Mouse (Mus musculus) thymus, adult 2 months (tissue): ENCODE measurements around the gene Ddhd1. TPM values are rescaled to one million over a fixed set of nuclear protein-coding genes. Genes with fewer than 3 reads are reported as not detected.
A peak's percentile ranks its signal among the peaks of the same experiment; 100 is the strongest.

Experiments used
- DNase-seq: peaks from one replicate; pipeline ENCODE4 v3.0.0; 2021
- H3K27ac ChIP-seq: fragments of 200-500 bp; 2 replicates; pipeline ENCODE4 v1.5.1; 2012; ENCODE audit warnings: low read length, control low read depth; ENCODE audit not compliant: control insufficient read depth, insufficient read depth
- H3K27me3 ChIP-seq: fragments of 200-500 bp; 2 replicates; pipeline ENCODE4 v1.6.1; 2012; ENCODE audit warnings: mild to moderate bottlenecking, low read length, moderate library complexity, mixed read lengths; ENCODE audit not compliant: control insufficient read depth, insufficient read depth
- H3K36me3 ChIP-seq: fragments of 200-500 bp; 2 replicates; pipeline ENCODE4 v1.6.1; 2012; ENCODE audit warnings: mild to moderate bottlenecking, low read length, moderate library complexity; ENCODE audit not compliant: control insufficient read depth, insufficient read depth
- H3K4me1 ChIP-seq: fragments of 200-500 bp; replicated peaks from 2 replicates; pipeline ENCODE4 v1.6.1; 2012; ENCODE audit warnings: low read length; ENCODE audit not compliant: control insufficient read depth, insufficient read depth
- H3K4me3 ChIP-seq: fragments of 200-500 bp; 2 replicates; pipeline ENCODE4 v1.5.1; 2012; ENCODE audit warnings: mild to moderate bottlenecking, low read length, control low read depth, moderate library complexity; ENCODE audit not compliant: control insufficient read depth, insufficient read depth
- CTCF ChIP-seq: fragments of 200-500 bp; IDR thresholded peaks from 2 replicates; pipeline ENCODE4 v1.5.1; 2012; ENCODE audit warnings: mild to moderate bottlenecking, control low read depth, low read length, moderate library complexity, borderline replicate concordance; ENCODE audit not compliant: control insufficient read depth, poor library complexity, insufficient read depth; ENCODE audit errors: extremely low read depth
- POLR2A ChIP-seq: fragments of 200-500 bp; IDR thresholded peaks from 2 replicates; pipeline ENCODE4 v1.6.1; 2012; ENCODE audit warnings: mild to moderate bottlenecking, low read length, control low read depth, moderate library complexity; ENCODE audit not compliant: control insufficient read depth, poor library complexity, insufficient read depth; ENCODE audit errors: extremely low read depth
- WGBS: fragments of 180-500 bp; shearing (Covaris S2); methylation state at CpG from one replicate; pipeline ENCODE4 v1.1.7; 2018; 5-methylcytosine and 5-hydroxymethylcytosine counted together
- polyA plus RNA-seq: library from polyadenylated mRNA; depleted of rRNA; stranded (reverse); fragments of >200 nt; gene quantifications from 2 replicates; pipeline ENCODE4 v1.2.3, GENCODE M21; 2012; rRNA removed

The Ddhd1 gene
- polyA plus RNA-seq, 1 experiment, result 22.7 TPM

GRCm38 (mm10) chr14:45552431-45552830 is 105.5 kb downstream of the Ddhd1 start:
- no peak for DNase-seq
- Histone ChIP-seq H3K36me3 (no peaks in the 10 kb centered on the region), H3K4me1 (no peaks in the 10 kb centered on the region), H3K4me3 (no peak overlapping the region), H3K27me3 (no peaks in the 10 kb centered on the region), H3K27ac (no peak overlapping the region)
- TF ChIP-seq POLR2A (no peak), CTCF (no peak)
- WGBS, result 49% methylated on average over 4 of the region's 4 CpGs

DNA sequence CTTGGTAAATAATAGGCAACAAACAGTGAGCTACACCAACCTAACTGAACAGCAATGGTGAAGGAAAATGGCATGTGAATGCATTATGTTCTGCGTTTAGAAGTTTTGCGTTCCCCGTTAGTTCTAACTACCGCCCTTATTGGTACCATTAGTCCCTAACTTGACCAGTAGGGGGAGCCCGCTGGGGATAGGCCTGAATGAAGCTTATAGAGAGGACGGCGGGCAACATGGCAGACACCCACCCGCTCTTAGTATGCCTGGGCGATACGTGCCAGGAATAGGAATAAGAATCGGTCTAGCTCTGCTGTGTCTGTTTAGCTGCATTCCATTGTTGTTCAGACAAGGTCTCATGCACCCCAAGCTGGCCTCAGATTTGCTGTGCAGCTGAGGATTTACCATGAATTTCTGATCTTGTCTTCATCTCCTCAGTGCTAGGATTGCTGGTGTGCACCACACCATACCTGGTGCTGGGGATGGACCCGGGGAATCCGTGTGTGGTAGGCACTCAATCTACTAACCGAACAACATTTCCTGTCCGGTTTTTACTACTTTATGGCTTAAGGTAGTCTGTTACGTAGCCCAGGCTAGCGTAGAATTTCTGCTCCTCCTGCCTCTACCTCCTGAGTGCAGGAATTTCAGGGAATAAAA is 106.7 kb downstream of the Ddhd1 start:
- WGBS, result 71% methylated on average over 17 of the region's 17 CpGs
- Histone ChIP-seq H3K36me3 (no peaks in the 10 kb centered on the region), H3K4me1 (no peaks in the 10 kb centered on the region), H3K27me3 (no peaks in the 10 kb centered on the region), H3K27ac (no peak overlapping the region), H3K4me3 (no peak overlapping the region)
- no peak for TF ChIP-seq POLR2A
- peak; percentile 29 for DNase-seq

DNA sequence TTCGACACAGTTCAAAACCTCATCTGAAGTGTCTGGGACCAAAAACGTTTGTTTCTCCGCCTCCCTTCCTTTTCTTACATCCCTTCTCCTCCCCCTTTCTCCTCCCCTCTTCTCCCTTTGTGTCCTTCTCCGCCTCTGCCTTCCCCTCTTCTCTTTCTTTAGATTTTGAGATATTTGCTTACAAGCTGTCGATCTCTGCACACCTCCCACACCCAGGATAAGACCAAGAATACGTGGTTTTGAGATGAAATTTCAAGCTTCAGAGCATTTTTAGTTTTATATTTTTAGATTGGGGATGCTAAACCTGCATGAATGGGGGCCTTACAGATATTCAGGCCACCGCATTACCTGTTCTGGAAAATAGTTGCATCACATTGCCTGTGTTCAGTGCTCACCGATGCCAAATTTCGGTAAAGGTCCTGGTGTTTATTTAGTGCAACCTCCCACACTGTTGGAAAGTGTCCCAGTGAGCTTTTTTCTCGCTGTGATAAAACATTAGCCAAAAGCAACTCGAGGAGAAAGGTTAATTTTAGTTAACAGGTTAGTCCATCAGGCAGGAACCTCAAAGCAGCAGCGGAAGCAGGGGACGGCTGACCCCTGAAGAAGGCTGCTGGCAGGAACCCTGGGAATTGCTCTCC is 107.8 kb downstream of the Ddhd1 start:
- TF ChIP-seq POLR2A (no peak), CTCF (no peak)
- Histone ChIP-seq H3K4me1 (no peaks in the 10 kb centered on the region), H3K27ac (no peak overlapping the region), H3K27me3 (no peaks in the 10 kb centered on the region), H3K36me3 (no peaks in the 10 kb centered on the region), H3K4me3 (no peak overlapping the region)
- WGBS, result 81% methylated on average over 13 of the region's 13 CpGs
- DNase-seq, result no peak

- Histone ChIP-seq H3K4me3 (no peak overlapping the region), H3K4me1 (no peaks in the 10 kb centered on the region), H3K27ac (no peak overlapping the region), H3K27me3 (no peaks in the 10 kb centered on the region), H3K36me3 (no peaks in the 10 kb centered on the region)
- 81% methylated on average over 3 of the region's 3 CpGs for WGBS
- no peak for TF ChIP-seq CTCF
- no peak for TF ChIP-seq POLR2A
- no peak for DNase-seq
Observed at GRCm38 (mm10) chr14:45548118-45548517, 109.8 kb downstream of the Ddhd1 start.

- no peaks in the 10 kb centered on the region for H3K27me3 ChIP-seq
- WGBS, result 79% methylated on average over 7 of the region's 7 CpGs
- H3K4me1 ChIP-seq, result no peaks in the 10 kb centered on the region
- H3K27ac ChIP-seq, result no peak overlapping the region
- TF ChIP-seq CTCF (no peak), POLR2A (no peak)
- no peak overlapping the region for H3K4me3 ChIP-seq
- H3K36me3 ChIP-seq, result no peaks in the 10 kb centered on the region
- no peak for DNase-seq
Observed at GRCm38 (mm10) chr14:45544905-45545304, 113.0 kb downstream of the Ddhd1 start.

GRCm38 (mm10) chr14:45544026-45544425 is 113.9 kb downstream of the Ddhd1 start:
- no peaks in the 10 kb centered on the region for H3K36me3 ChIP-seq
- 71% methylated on average over 5 of the region's 6 CpGs for WGBS
- no peak for TF ChIP-seq CTCF
- no peak for TF ChIP-seq POLR2A
- no peak overlapping the region for H3K27ac ChIP-seq
- no peaks in the 10 kb centered on the region for H3K27me3 ChIP-seq
- no peaks in the 10 kb centered on the region for H3K4me1 ChIP-seq
- no peak overlapping the region for H3K4me3 ChIP-seq
- DNase-seq, result no peak

- no peak overlapping the region for H3K4me3 ChIP-seq
- WGBS, result 45% methylated on average over 12 of the region's 12 CpGs
- peak; percentile 15 for DNase-seq
Observed at GRCm38 (mm10) chr14:45539659-45540468, 118.1 kb downstream of the Ddhd1 start.

More at GRCm38 (mm10) chr14:45539659-45540468, 118.1 kb downstream of the Ddhd1 start:
- no peak for TF ChIP-seq POLR2A
- TF ChIP-seq CTCF, result no peak
- Histone ChIP-seq H3K27ac (no peak overlapping the region), H3K36me3 (no peaks in the 10 kb centered on the region), H3K4me1 (no peaks in the 10 kb centered on the region), H3K27me3 (no peaks in the 10 kb centered on the region)

Other genes starting within 250 kb of the Ddhd1 start
- gene Fermt2, start 128.0 kb downstream of the Ddhd1 start, polyA plus RNA-seq, result 3.9 and 8.2 TPM in 2 replicates